Mouse (Mus musculus) heart, postnatal 0 days (tissue): ENCODE measurements around the gene Mef2d. TPM values are rescaled to one million over a fixed set of nuclear protein-coding genes. Genes with fewer than 3 reads are reported as not detected.

ENCODE experiments used
- ATAC-seq: fragments of 200-750 bp; cut with Nextera tagmentation; 2 replicates; pipeline ENCODE4 v1.8.0; 2017; ENCODE audit warnings: low read depth, moderate number of reproducible peaks, moderate library complexity; ENCODE audit not compliant: insufficient read depth
- DNase-seq: peaks from one replicate; pipeline ENCODE4 v3.0.0-alpha.2; 2016; ENCODE audit warnings: low spot score
- H3K27ac ChIP-seq: fragments of 300-500 bp; sonication (generic); 2 replicates; pipeline ENCODE4 v1.5.1; 2014; ENCODE audit warnings: low read depth, mild to moderate bottlenecking
- H3K27me3 ChIP-seq: fragments of 300-500 bp; sonication (generic); 2 replicates; pipeline ENCODE4 v1.6.1; 2014; ENCODE audit warnings: low read length, mixed read lengths; ENCODE audit not compliant: control insufficient read depth, insufficient read depth
- H3K36me3 ChIP-seq: fragments of 300-500 bp; sonication (generic); replicated peaks from 2 replicates; pipeline ENCODE4 v1.6.1; 2014; ENCODE audit warnings: low read length, mixed read lengths; ENCODE audit not compliant: control insufficient read depth, insufficient read depth
- H3K4me1 ChIP-seq: fragments of 300-500 bp; sonication (generic); 2 replicates; pipeline ENCODE4 v1.6.1; 2014; ENCODE audit warnings: antibody characterized with exemption; ENCODE audit not compliant: control insufficient read depth, insufficient read depth
- H3K4me2 ChIP-seq: fragments of 300-500 bp; sonication (generic); 2 replicates; pipeline ENCODE4 v1.6.1; 2014; ENCODE audit warnings: low read depth, mild to moderate bottlenecking, low read length, moderate library complexity
- H3K4me3 ChIP-seq: fragments of 300-500 bp; sonication (generic); 2 replicates; pipeline ENCODE4 v1.5.1; 2014; ENCODE audit warnings: low read depth, low read length
- H3K9ac ChIP-seq: fragments of 300-500 bp; sonication (generic); replicated peaks from 2 replicates; pipeline ENCODE4 v1.6.1; 2014; ENCODE audit warnings: low read depth, low read length, mixed read lengths
- H3K9me3 ChIP-seq: fragments of 300-500 bp; sonication (generic); replicated peaks from 2 replicates; pipeline ENCODE4 v1.6.1; 2016; ENCODE audit warnings: low read length; ENCODE audit not compliant: control insufficient read depth
- CTCF ChIP-seq: IDR thresholded peaks from 2 replicates; pipeline ENCODE4 v1.5.1; 2016; ENCODE audit warnings: antibody characterized with exemption, control low read depth, low read depth
- EP300 ChIP-seq: IDR thresholded peaks from 2 replicates; pipeline ENCODE4 v1.6.1; 2016; ENCODE audit warnings: antibody characterized with exemption, low read depth
- WGBS: fragments of 180-500 bp; shearing (Covaris S2); extraction: QIAGEN DNeasy Blood & Tissue Kit; methylation state at CpG from one replicate; pipeline ENCODE4 v1.1.7; 2014; 5-methylcytosine and 5-hydroxymethylcytosine counted together
- polyA plus RNA-seq: library from polyadenylated mRNA; unstranded; fragments of >200 nt; fragmentation: Nextera tagmentation; extraction: Ambion mirVana; gene quantifications from 2 replicates; pipeline ENCODE4 v1.2.1, GENCODE M21; 2015
- total RNA-seq: library from RNA; depleted of rRNA; stranded (reverse); fragments of >200 nt; gene quantifications from 2 replicates; pipeline ENCODE4 v1.2.3, GENCODE M21; 2014; ENCODE audit warnings: low replicate concordance

Mef2d gene
- total and polyA plus RNA-seq, 2 experiments from 2014 or later = 30.0 to 70.8 TPM

GRCm38 (mm10) chr3:88156817-88157216 is 14.6 kb downstream of the Mef2d start:
- no peak for DNase-seq
- no peak overlapping the region for H3K27ac ChIP-seq
- H3K9ac ChIP-seq = no peak overlapping the region
- peaks cover 66% of the 10 kb centered on the region for H3K36me3 ChIP-seq
- no peaks in the 10 kb centered on the region for H3K27me3 ChIP-seq
- H3K9me3 ChIP-seq = no peaks in the 10 kb centered on the region
- TF ChIP-seq CTCF (no peak), EP300 (no peak)
- H3K4me2 ChIP-seq = no peak overlapping the region
- peaks cover 19% of the 10 kb centered on the region for H3K4me1 ChIP-seq
- H3K4me3 ChIP-seq = no peak overlapping the region
- no peak for ATAC-seq

GRCm38 (mm10) chr3:88157771-88158597 is 15.8 kb downstream of the Mef2d start:
- Histone ChIP-seq H3K4me3 (no peak overlapping the region), H3K36me3 (peaks cover 76% of the 10 kb centered on the region), H3K27ac (peak overlapping the region; percentile 2; the same call in 1 of the 2 replicates), H3K4me2 (no peak overlapping the region), H3K4me1 (peaks cover 12% of the 10 kb centered on the region), H3K9ac (no peak overlapping the region), H3K9me3 (no peaks in the 10 kb centered on the region), H3K27me3 (no peaks in the 10 kb centered on the region)
- DNase-seq = no peak
- TF ChIP-seq EP300 (no peak), CTCF (peak; percentile 65)
- peak; percentile 70 for ATAC-seq
- 22% methylated on average over 23 of the region's 23 CpGs for WGBS

- Histone ChIP-seq H3K9me3 (no peaks in the 10 kb centered on the region), H3K4me2 (no peak overlapping the region), H3K4me1 (peaks cover 6% of the 10 kb centered on the region), H3K4me3 (no peak overlapping the region), H3K27me3 (no peaks in the 10 kb centered on the region), H3K27ac (no peak overlapping the region), H3K36me3 (peaks cover 85% of the 10 kb centered on the region), H3K9ac (no peak overlapping the region)
- DNase-seq (no peak), ATAC-seq (no peak)
- no peak for TF ChIP-seq EP300
- WGBS = 76% methylated on average over 6 of the region's 6 CpGs
These were observed 16.8 kb downstream of the Mef2d start for GRCm38 (mm10) chr3:88158991-88159390.

- Histone ChIP-seq H3K4me1 (peaks cover 6% of the 10 kb centered on the region), H3K4me2 (no peak overlapping the region), H3K4me3 (no peak overlapping the region), H3K36me3 (peaks cover 89% of the 10 kb centered on the region), H3K27ac (no peak overlapping the region), H3K9ac (no peak overlapping the region), H3K27me3 (no peaks in the 10 kb centered on the region), H3K9me3 (no peaks in the 10 kb centered on the region)
- DNase-seq = no peak
- TF ChIP-seq CTCF (no peak), EP300 (no peak)
- WGBS = 65% methylated on average over 6 of the region's 6 CpGs
- no peak for ATAC-seq
These were observed 18.7 kb downstream of the Mef2d start for GRCm38 (mm10) chr3:88160856-88161255.

- Histone ChIP-seq H3K27me3 (no peaks in the 10 kb centered on the region), H3K4me3 (no peak overlapping the region), H3K36me3 (peaks cover 88% of the 10 kb centered on the region), H3K4me2 (no peak overlapping the region), H3K4me1 (peaks cover 5% of the 10 kb centered on the region), H3K9me3 (no peaks in the 10 kb centered on the region), H3K9ac (no peak overlapping the region), H3K27ac (0 out of 2 replicates have a peak overlapping the region, but pooled peaks have one; percentile 7)
- 38% methylated on average over 8 of the region's 8 CpGs for WGBS
- TF ChIP-seq CTCF (no peak), EP300 (no peak)
- ATAC-seq = no peak
- no peak for DNase-seq
These were observed 20.1 kb downstream of the Mef2d start for GRCm38 (mm10) chr3:88162259-88162658.

- H3K4me1 ChIP-seq = no peaks in the 10 kb centered on the region; the same call in 1 of the 2 replicates
- H3K27me3 ChIP-seq = no peaks in the 10 kb centered on the region
- TF ChIP-seq EP300 (no peak), CTCF (no peak)
- H3K36me3 ChIP-seq = peaks cover 90% of the 10 kb centered on the region
- H3K27ac ChIP-seq = 0 out of 2 replicates have a peak overlapping the region, but pooled peaks have one; percentile 7
- WGBS = 83% methylated on average over 4 of the region's 4 CpGs
- H3K4me3 ChIP-seq = no peak overlapping the region
- no peak overlapping the region for H3K9ac ChIP-seq
- DNase-seq (no peak), ATAC-seq (no peak)
- H3K9me3 ChIP-seq = no peaks in the 10 kb centered on the region
- H3K4me2 ChIP-seq = no peak overlapping the region
These were observed 20.6 kb downstream of the Mef2d start for GRCm38 (mm10) chr3:88162811-88163210.
